Mouse (Mus musculus) heart, postnatal 0 days (tissue): ENCODE data around the gene Sox6.

Experiments
- CTCF ChIP-seq: IDR thresholded peaks from 2 replicates; pipeline ENCODE4 v1.5.1; 2016; ENCODE audit warnings: antibody characterized with exemption, control low read depth, low read depth
- EP300 ChIP-seq: IDR thresholded peaks from 2 replicates; pipeline ENCODE4 v1.6.1; 2016; ENCODE audit warnings: antibody characterized with exemption, low read depth

DNA sequence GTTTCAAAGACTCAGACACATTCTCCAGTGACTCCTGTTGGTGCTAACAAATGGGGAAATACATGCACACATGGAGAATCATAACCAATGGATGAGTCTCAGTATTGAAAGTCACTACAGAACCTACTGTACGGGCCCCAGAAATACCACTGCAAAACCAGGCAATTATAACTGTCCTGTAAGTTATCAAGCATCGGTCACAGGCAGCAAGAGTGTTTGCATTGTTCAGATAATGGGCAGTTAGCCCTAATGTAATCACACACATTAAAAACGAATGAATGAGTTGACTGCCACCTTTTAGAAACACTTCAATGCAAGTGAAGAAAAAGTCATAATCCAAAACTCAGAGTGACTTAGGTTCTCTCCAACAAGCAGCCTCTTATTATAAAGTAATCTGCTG lies 235.3 kb downstream of the Sox6 start:
- no peak for TF ChIP-seq EP300
- no peak for TF ChIP-seq CTCF
